Mouse (Mus musculus) midbrain, embryonic 16.5 days (tissue): Measurements from ENCODE around the gene Tead4. TPM values are rescaled to one million over a fixed set of nuclear protein-coding genes. Genes with fewer than 3 reads are reported as not detected.

ENCODE experiments used
- ATAC-seq: fragments of 200-750 bp; cut with Nextera tagmentation; 2 replicates; pipeline ENCODE4 v1.8.0; 2017; ENCODE audit warnings: moderate TSS enrichment
- H3K27ac ChIP-seq: fragments of 300-500 bp; sonication (generic); 2 replicates; pipeline ENCODE4 v1.5.1; 2014; ENCODE audit warnings: mild to moderate bottlenecking, low read length, mixed read lengths
- H3K27me3 ChIP-seq: fragments of 300-500 bp; sonication (generic); 2 replicates; pipeline ENCODE4 v1.6.1; 2014; ENCODE audit warnings: low read depth, low read length, mixed read lengths; ENCODE audit not compliant: control insufficient read depth, insufficient read depth
- H3K36me3 ChIP-seq: fragments of 300-500 bp; sonication (generic); 2 replicates; pipeline ENCODE4 v1.6.1; 2014; ENCODE audit warnings: mild to moderate bottlenecking, low read length, moderate library complexity, mixed read lengths; ENCODE audit not compliant: control insufficient read depth, insufficient read depth
- H3K4me1 ChIP-seq: fragments of 300-500 bp; sonication (generic); 2 replicates; pipeline ENCODE4 v1.6.1; 2014; ENCODE audit warnings: mild to moderate bottlenecking, low read length, mixed read lengths; ENCODE audit not compliant: control insufficient read depth, insufficient read depth
- H3K4me2 ChIP-seq: fragments of 300-500 bp; sonication (generic); 2 replicates; pipeline ENCODE4 v1.6.1; 2014; ENCODE audit warnings: mild to moderate bottlenecking, low read length, mixed read lengths
- H3K4me3 ChIP-seq: fragments of 300-500 bp; sonication (generic); 2 replicates; pipeline ENCODE4 v1.5.1; 2014; ENCODE audit warnings: low read depth, mild to moderate bottlenecking, low read length, moderate library complexity, mixed read lengths
- H3K9ac ChIP-seq: fragments of 300-500 bp; sonication (generic); 2 replicates; pipeline ENCODE4 v1.6.1; 2014; ENCODE audit warnings: low read depth, low read length, mixed read lengths
- H3K9me3 ChIP-seq: fragments of 300-500 bp; sonication (generic); replicated peaks from 2 replicates; pipeline ENCODE4 v1.6.1; 2014; ENCODE audit warnings: mild to moderate bottlenecking, low read length, mixed read lengths; ENCODE audit not compliant: control insufficient read depth, poor library complexity, severe bottlenecking
- WGBS: fragments of 180-500 bp; shearing (Covaris S2); extraction: QIAGEN DNeasy Blood & Tissue Kit; methylation state at CpG from one replicate; pipeline ENCODE4 v1.1.7; 2014; 5-methylcytosine and 5-hydroxymethylcytosine counted together
- polyA plus RNA-seq: library from polyadenylated mRNA; unstranded; fragments of >200 nt; fragmentation: Nextera tagmentation; extraction: Ambion mirVana; gene quantifications from 2 replicates; pipeline ENCODE4 v1.2.1, GENCODE M21; 2015

Gene Tead4
- polyA plus RNA-seq: 0.58 and 0.65 TPM in 2 replicates

GRCm38 (mm10) chr6:128300134-128301001 lies at the start of gene Tead4:
TSS of gene Tead4 (minus strand) at chr6:128300823.
- Histone ChIP-seq H3K9ac (peak within 1 kb of the TSS; percentile 58), H3K27ac (no peak within 1 kb of the TSS), H3K4me2 (peak within 1 kb of the TSS; percentile 99), H3K36me3 (no peaks in the 10 kb centered on the region), H3K9me3 (no peaks in the 10 kb centered on the region), H3K27me3 (peaks cover 31% of the 10 kb centered on the region), H3K4me1 (peaks cover 10% of the 10 kb centered on the region; the same call in 1 of the 2 replicates), H3K4me3 (peak within 1 kb of the TSS; percentile 73)
- under 1% methylated on average over 81 of the region's 81 CpGs for WGBS
- peak; percentile 72 for ATAC-seq

- H3K36me3 ChIP-seq: peaks cover 5% of the 10 kb centered on the region; the same call in 1 of the 2 replicates
- H3K4me3 ChIP-seq: no peak overlapping the region
- H3K9me3 ChIP-seq: no peaks in the 10 kb centered on the region
- WGBS: 48% methylated on average over 7 of the region's 7 CpGs
- H3K9ac ChIP-seq: no peak overlapping the region
- peaks cover 8% of the 10 kb centered on the region for H3K4me1 ChIP-seq
- H3K4me2 ChIP-seq: no peak overlapping the region
- no peak overlapping the region for H3K27ac ChIP-seq
- H3K27me3 ChIP-seq: no peaks in the 10 kb centered on the region
- ATAC-seq: no peak
Observed at GRCm38 (mm10) chr6:128349711-128350110, 49.1 kb upstream of the Tead4 start.

- WGBS: 95% methylated on average over 6 of the region's 6 CpGs
Observed at GRCm38 (mm10) chr6:128346782-128347181, 46.2 kb upstream of the Tead4 start.

GRCm38 (mm10) chr6:128345623-128346022 lies 45.0 kb upstream of the Tead4 start:
- no peaks in the 10 kb centered on the region for H3K36me3 ChIP-seq
- H3K4me1 ChIP-seq: no peaks in the 10 kb centered on the region
- no peak overlapping the region for H3K27ac ChIP-seq
- H3K4me2 ChIP-seq: no peak overlapping the region
- no peaks in the 10 kb centered on the region for H3K27me3 ChIP-seq
- no peak for ATAC-seq
- WGBS: 94% methylated on average over 10 of the region's 10 CpGs
- no peak overlapping the region for H3K4me3 ChIP-seq
- H3K9me3 ChIP-seq: no peaks in the 10 kb centered on the region
- no peak overlapping the region for H3K9ac ChIP-seq

More at GRCm38 (mm10) chr6:128346782-128347181, 46.2 kb upstream of the Tead4 start:
- Histone ChIP-seq H3K9ac (no peak overlapping the region), H3K4me1 (no peaks in the 10 kb centered on the region), H3K4me3 (no peak overlapping the region), H3K27me3 (no peaks in the 10 kb centered on the region), H3K36me3 (peaks cover 2% of the 10 kb centered on the region; the same call in 1 of the 2 replicates), H3K9me3 (no peaks in the 10 kb centered on the region), H3K4me2 (no peak overlapping the region), H3K27ac (no peak overlapping the region)
- no peak for ATAC-seq

- no peaks in the 10 kb centered on the region for H3K27me3 ChIP-seq
- no peak overlapping the region for H3K27ac ChIP-seq
- no peak overlapping the region for H3K4me3 ChIP-seq
- H3K4me2 ChIP-seq: no peak overlapping the region
- 97% methylated on average over 11 of the region's 11 CpGs for WGBS
- H3K36me3 ChIP-seq: no peaks in the 10 kb centered on the region; the same call in 1 of the 2 replicates
- ATAC-seq: no peak
- H3K9ac ChIP-seq: no peak overlapping the region
- H3K4me1 ChIP-seq: no peaks in the 10 kb centered on the region
- no peaks in the 10 kb centered on the region for H3K9me3 ChIP-seq
Observed at GRCm38 (mm10) chr6:128341956-128342723, 41.5 kb upstream of the Tead4 start.

- H3K4me2 ChIP-seq: no peak overlapping the region
- ATAC-seq: no peak
- H3K9me3 ChIP-seq: no peaks in the 10 kb centered on the region
- no peak overlapping the region for H3K9ac ChIP-seq
- peaks cover 3% of the 10 kb centered on the region for H3K36me3 ChIP-seq
- H3K4me3 ChIP-seq: no peak overlapping the region
- 0 out of 2 replicates have a peak, but pooled peaks cover 3% of the 10 kb centered on the region for H3K4me1 ChIP-seq
- H3K27ac ChIP-seq: no peak overlapping the region
- H3K27me3 ChIP-seq: no peaks in the 10 kb centered on the region
- 50% methylated on average over 5 of the region's 5 CpGs for WGBS
Observed at GRCm38 (mm10) chr6:128338876-128339275, 38.3 kb upstream of the Tead4 start.

- H3K36me3 ChIP-seq: peaks cover 6% of the 10 kb centered on the region
- 75% methylated on average over 7 of the region's 7 CpGs for WGBS
- no peak overlapping the region for H3K9ac ChIP-seq
- H3K4me1 ChIP-seq: 0 out of 2 replicates have a peak, but pooled peaks cover 3% of the 10 kb centered on the region
- ATAC-seq: no peak
- no peaks in the 10 kb centered on the region for H3K27me3 ChIP-seq
- no peak overlapping the region for H3K4me3 ChIP-seq
- H3K9me3 ChIP-seq: no peaks in the 10 kb centered on the region
- H3K27ac ChIP-seq: no peak overlapping the region
- no peak overlapping the region for H3K4me2 ChIP-seq
Observed at GRCm38 (mm10) chr6:128337467-128337866, 36.8 kb upstream of the Tead4 start.

- H3K4me1 ChIP-seq: 0 out of 2 replicates have a peak, but pooled peaks cover 3% of the 10 kb centered on the region
- ATAC-seq: peak; percentile 82
- no peak overlapping the region for H3K27ac ChIP-seq
- 12% methylated on average over 12 of the region's 12 CpGs for WGBS
- peaks cover 17% of the 10 kb centered on the region for H3K36me3 ChIP-seq
- H3K9me3 ChIP-seq: no peaks in the 10 kb centered on the region; the same call in 1 of the 2 replicates
- no peak overlapping the region for H3K4me2 ChIP-seq
- no peaks in the 10 kb centered on the region for H3K27me3 ChIP-seq
- no peak overlapping the region for H3K4me3 ChIP-seq
- H3K9ac ChIP-seq: no peak overlapping the region
Observed at GRCm38 (mm10) chr6:128334397-128335124, 33.9 kb upstream of the Tead4 start.
